ENCODE assay signal across 14 mouse cellular contexts in genomic region chr3:95293537-95293936, GRCm38 (mm10). TPM values are rescaled to one million over a fixed set of nuclear protein-coding genes. Genes with fewer than 3 reads are reported as not detected.
DNase-seq lines count a peak whose midpoint lies in the region; ATAC-seq and TF ChIP-seq lines count a peak whose summit lies in the region.
"Had no signal": no experiment of that assay in that cellular context is flagged by ENCODE, and none has a peak within 500 bp of the region (broad histone marks: within the 10 kb centered on the region; RNA-seq: fewer than 3 reads in every experiment).

No protein-coding gene starts in this region.

- H3K36me3 ChIP-seq in liver, adult 2 months (ENCODE audit: control insufficient read depth, insufficient read depth, low read length) = peaks cover 50% of the 10 kb centered on the region
- H3K36me3 ChIP-seq in midbrain, embryonic 11.5 days (ENCODE audit: control insufficient read depth, insufficient read depth, low read length) = peaks cover 7% of the 10 kb centered on the region; the same call in 1 of the 2 replicates

- no peaks in the 10 kb centered on the region for H3K79me2 ChIP-seq in liver, adult 2 months (ENCODE audit: control insufficient read depth, insufficient read depth, low read length)

- TF ChIP-seq POLR2A in liver, adult 2 months (IDR thresholded peaks at IDR 0.05; ENCODE audit: extremely low read depth, insufficient read depth, low read length) = no peak

- no peak overlapping the region for H3K4me3 ChIP-seq in layer of hippocampus, adult 2 months
- H3K4me3 ChIP-seq in liver, adult 2 months (ENCODE audit: insufficient read depth, low read depth, low read length) = no peak overlapping the region
- H3K4me3 ChIP-seq in midbrain, embryonic 11.5 days (ENCODE audit: low read depth, low read length) = no peak overlapping the region
- H3K4me3 ChIP-seq: erythroblast, embryonic 14.5 days; lung, embryonic 15.5 days had no signal

- no peaks in the 10 kb centered on the region for H3K9me3 ChIP-seq in midbrain, embryonic 11.5 days (ENCODE audit: control insufficient read depth, low read length)
- H3K9me3 ChIP-seq: lung, embryonic 15.5 days had no signal

- no peak for TF ChIP-seq CTCF in layer of hippocampus, adult 2 months (conservative IDR thresholded peaks at IDR 0.05)
- TF ChIP-seq CTCF in liver, adult 2 months (IDR thresholded peaks at IDR 0.05; ENCODE audit: low read depth, low read length) = no peak

- no peak overlapping the region for H3K4me2 ChIP-seq in midbrain, embryonic 11.5 days
- H3K4me2 ChIP-seq: lung, embryonic 15.5 days had no signal

- DNase-seq in layer of hippocampus, adult 2 months (ENCODE audit: low spot score in 2 of 2) = no peak
- no peak for DNase-seq in layer of hippocampus, postnatal 10 days (ENCODE audit: low spot score in 2 of 2)
- DNase-seq in adrenal gland, postnatal 36 days = peak; percentile 55 to 67
- peak; percentile 90 for DNase-seq in liver, adult 2 months (ENCODE audit: extremely low read depth, low read depth, low spot score)
- DNase-seq in retina, postnatal 1 day = no peak
- no peak for DNase-seq in c-Kit-positive CD71-positive TER-119-positive erythroid progenitor cells, embryonic 14.5 days (ENCODE audit: low spot score)
- DNase-seq in midbrain, embryonic 11.5 days (ENCODE audit: low spot score, missing footprints) = no peak
- DNase-seq: cerebellum, adult 2 months; thymus, adult 18-20 months had no signal

- no peak overlapping the region for H3K9ac ChIP-seq in liver, adult 2 months (ENCODE audit: low read depth, low read length)
- H3K9ac ChIP-seq in midbrain, embryonic 11.5 days (ENCODE audit: low read length) = no peak overlapping the region
- H3K9ac ChIP-seq: lung, embryonic 15.5 days had no signal

- peaks cover 51% of the 10 kb centered on the region for H3K4me1 ChIP-seq in liver, adult 2 months (ENCODE audit: control insufficient read depth, insufficient read depth, low read length)
- H3K4me1 ChIP-seq in midbrain, embryonic 11.5 days (ENCODE audit: control insufficient read depth, insufficient read depth, low read length) = no peaks in the 10 kb centered on the region
- H3K4me1 ChIP-seq: lung, embryonic 15.5 days had no signal

- 6% methylated on average over 11 of the region's 11 CpGs for WGBS in liver, adult 2 months
- WGBS in midbrain, embryonic 11.5 days = 88% methylated on average over 11 of the region's 11 CpGs

- H3K27me3 ChIP-seq in liver, adult 2 months (ENCODE audit: control insufficient read depth, insufficient read depth, low read length) = no peaks in the 10 kb centered on the region
- no peaks in the 10 kb centered on the region for H3K27me3 ChIP-seq in midbrain, embryonic 11.5 days (ENCODE audit: control insufficient read depth, insufficient read depth, low read length)
- H3K27me3 ChIP-seq: lung, embryonic 15.5 days had no signal

- 0 out of 2 replicates have a peak overlapping the region, but pooled peaks have one; percentile 18 for H3K27ac ChIP-seq in layer of hippocampus, adult 2 months
- peak overlapping the region; percentile 67 for H3K27ac ChIP-seq in liver, adult 2 months (replicated peaks; ENCODE audit: insufficient read depth, low read depth, low read length)
- H3K27ac ChIP-seq in midbrain, embryonic 11.5 days (ENCODE audit: low read depth, low read length) = no peak overlapping the region
- H3K27ac ChIP-seq: lung, embryonic 15.5 days had no signal

- peak; percentile 93 for ATAC-seq in neutrophil, adult 5-6 weeks (ENCODE audit: extremely low read depth, insufficient number of reproducible peaks, low FRiP score, poor library complexity, severe bottlenecking)
- no peak for ATAC-seq in midbrain, embryonic 11.5 days (ENCODE audit: low FRiP score)
- ATAC-seq: inflammation-experienced regulatory T-cells, adult 6 months had no signal

RNA-seq across cellular contexts. Expression of gene Prune1, which starts 11.7 kb away (rescaled TPM):
- total RNA-seq in layer of hippocampus, adult 2 months (2021) = 10 to 100 TPM; 22.0 to 22.4 TPM
- total RNA-seq in layer of hippocampus, postnatal 10 days (2021) = 10 to 100 TPM; 34.9 to 36.3 TPM
- total RNA-seq in adrenal gland, postnatal 36 days (2021) = 10 to 100 TPM; 25.1 to 33.3 TPM
- 7.6 and 7.8 TPM in 2 replicates for total RNA-seq in liver, adult 2 months (2014; rRNA removed)
- 11.3 and 12.8 TPM in 2 replicates for polyA plus RNA-seq in liver, adult 2 months (2012; rRNA removed)
- total RNA-seq in neutrophil, adult 5-6 weeks (2017) = 12.0 and 13.3 TPM in 2 replicates
- 28.0 and 29.7 TPM in 2 replicates for polyA plus RNA-seq in midbrain, embryonic 11.5 days (2014; fragmentation: Nextera tagmentation; extraction: Ambion mirVana)

RNA-seq across cellular contexts. Expression of gene Mindy1, which starts 12.4 kb away (rescaled TPM):
- 10 to 100 TPM; 19.1 to 22.7 TPM for total RNA-seq in layer of hippocampus, adult 2 months (2021)
- total RNA-seq in layer of hippocampus, postnatal 10 days (2021) = 10 to 100 TPM; 26.5 to 27.6 TPM
- 100 to 1,000 TPM; 120 to 147 TPM for total RNA-seq in adrenal gland, postnatal 36 days (2021)
- 56.6 and 63.6 TPM in 2 replicates for total RNA-seq in liver, adult 2 months (2014; rRNA removed)
- polyA plus RNA-seq in liver, adult 2 months (2012; rRNA removed) = 122 and 137 TPM in 2 replicates
- 107 and 116 TPM in 2 replicates for total RNA-seq in neutrophil, adult 5-6 weeks (2017)
- polyA plus RNA-seq in midbrain, embryonic 11.5 days (2014; fragmentation: Nextera tagmentation; extraction: Ambion mirVana) = 38.8 and 43.3 TPM in 2 replicates

RNA-seq across cellular contexts. Expression of gene Anxa9, which starts 13.4 kb away (rescaled TPM):
- 1 to 10 TPM; 1.5 TPM for total RNA-seq in layer of hippocampus, adult 2 months (2021)
- total RNA-seq in layer of hippocampus, postnatal 10 days (2021) = under 1 TPM; 0.65 to 0.75 TPM
- total RNA-seq in adrenal gland, postnatal 36 days (2021) = 1 to 10 TPM; 1.1 to 3.3 TPM
- 0.54 and 0.55 TPM in 2 replicates for total RNA-seq in liver, adult 2 months (2014; rRNA removed)
- polyA plus RNA-seq in liver, adult 2 months (2012; rRNA removed) = 0.47 and 0.91 TPM in 2 replicates
- total RNA-seq in neutrophil, adult 5-6 weeks (2017) = 1.5 and 2.3 TPM in 2 replicates
- 0.87 and 1.3 TPM in 2 replicates for polyA plus RNA-seq in midbrain, embryonic 11.5 days (2014; fragmentation: Nextera tagmentation; extraction: Ambion mirVana)

RNA-seq across cellular contexts. Expression of gene Cers2, which starts 21.1 kb away (rescaled TPM):
- 10 to 100 TPM; 53.1 to 63.3 TPM for total RNA-seq in layer of hippocampus, adult 2 months (2021)
- 10 to 100 TPM; 45.4 to 46.6 TPM for total RNA-seq in layer of hippocampus, postnatal 10 days (2021)
- 100 to 1,000 TPM; 239 to 254 TPM for total RNA-seq in adrenal gland, postnatal 36 days (2021)
- 283 and 284 TPM in 2 replicates for total RNA-seq in liver, adult 2 months (2014; rRNA removed)
- polyA plus RNA-seq in liver, adult 2 months (2012; rRNA removed) = 266 and 271 TPM in 2 replicates
- total RNA-seq in neutrophil, adult 5-6 weeks (2017) = 162 and 168 TPM in 2 replicates
- 94.1 and 97.1 TPM in 2 replicates for polyA plus RNA-seq in midbrain, embryonic 11.5 days (2014; fragmentation: Nextera tagmentation; extraction: Ambion mirVana)

RNA-seq across cellular contexts. Expression of gene Bnipl, which starts 42.5 kb away (rescaled TPM):
- total RNA-seq in layer of hippocampus, adult 2 months (2021) = under 1 TPM; 0.37 to 0.69 TPM
- under 1 TPM in 1 of 2 experiments, not detected in 1; 0.25 TPM for total RNA-seq in layer of hippocampus, postnatal 10 days (2021)
- under 1 TPM in 1 of 2 experiments, not detected in 1; 0.89 TPM for total RNA-seq in adrenal gland, postnatal 36 days (2021)
- total RNA-seq in liver, adult 2 months (2014; rRNA removed) = 0.07 TPM in 1 of 2 replicates, not detected in the other
- 0.16 TPM in 1 of 2 replicates, not detected in the other for polyA plus RNA-seq in liver, adult 2 months (2012; rRNA removed)
- not detected in 2 replicates for total RNA-seq in neutrophil, adult 5-6 weeks (2017)
- polyA plus RNA-seq in midbrain, embryonic 11.5 days (2014; fragmentation: Nextera tagmentation; extraction: Ambion mirVana) = 0.20 TPM in 1 of 2 replicates, not detected in the other
- total RNA-seq: heart, adult 8-10 months had no signal
- polyA plus RNA-seq: erythroblast, embryonic 14.5 days had no signal

Comparison
In these comparisons a context has a peak if more than half of its experiments do, and no peak if none do; other contexts are left out.
1. DNase-seq: peak in adrenal gland, postnatal 36 days (2 of 2) and liver, adult 2 months (single experiment); none in layer of hippocampus, adult 2 months (0 of 2), layer of hippocampus, postnatal 10 days (0 of 2), retina, postnatal 1 day (single experiment), c-Kit-positive CD71-positive TER-119-positive erythroid progenitor cells, embryonic 14.5 days (single experiment) and midbrain, embryonic 11.5 days (single experiment).